Mouse (Mus musculus): ENCODE data around the gene Megf11.

The Megf11 gene

GRCm38 (mm10) chr9:64385511-64386465 lies at the start of gene Megf11:
TSS of gene Megf11 (plus strand) at chr9:64385626.
- peak in 1 of 2 experiments; percentile 7 for DNase-seq

DNA sequence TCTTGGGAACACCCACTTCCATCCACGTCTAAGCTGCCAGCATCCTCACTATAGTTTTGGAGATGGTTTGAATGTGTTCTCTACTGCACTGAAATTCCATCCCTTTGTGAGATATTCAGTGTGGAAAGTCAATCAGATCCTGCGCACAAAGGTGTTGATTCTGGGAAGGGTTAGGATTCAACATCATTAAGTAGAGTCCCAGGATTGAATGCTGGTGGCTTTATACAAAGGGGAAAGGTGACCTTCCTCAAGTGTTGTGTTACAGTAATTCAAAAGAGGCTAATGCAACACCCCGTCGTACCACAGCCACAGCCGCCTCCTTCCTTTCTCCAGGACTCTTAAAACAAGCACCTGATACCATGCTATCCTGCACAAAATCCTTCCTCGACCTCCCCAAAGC lies 49.6 kb upstream of the Megf11 start:
- no peak for DNase-seq

DNA sequence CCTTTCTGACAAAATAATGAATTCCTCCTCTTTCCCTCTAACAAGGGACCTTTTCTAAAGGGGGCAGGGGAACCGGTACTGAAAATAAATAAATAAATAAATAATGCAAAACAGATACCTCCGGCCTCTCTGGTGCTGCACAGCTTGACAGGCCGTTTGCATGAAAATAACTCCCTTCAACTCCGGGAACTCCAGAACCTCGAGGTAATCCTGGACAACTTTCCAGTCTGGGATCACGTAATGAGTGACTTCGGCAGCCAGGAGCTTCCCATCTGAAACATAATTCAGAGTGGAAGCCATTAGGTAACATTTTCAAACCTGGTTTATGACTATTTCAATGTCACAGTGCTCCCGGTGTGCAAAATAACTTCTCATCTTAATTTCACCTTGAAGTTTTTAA lies 46.1 kb upstream of the Megf11 start:
- DNase-seq: peak in 1 of 2 experiments; percentile 5

- peak; percentile 62 to 70 for DNase-seq
Observed at GRCm38 (mm10) chr9:64340351-64341253, 44.8 kb upstream of the Megf11 start.

DNA sequence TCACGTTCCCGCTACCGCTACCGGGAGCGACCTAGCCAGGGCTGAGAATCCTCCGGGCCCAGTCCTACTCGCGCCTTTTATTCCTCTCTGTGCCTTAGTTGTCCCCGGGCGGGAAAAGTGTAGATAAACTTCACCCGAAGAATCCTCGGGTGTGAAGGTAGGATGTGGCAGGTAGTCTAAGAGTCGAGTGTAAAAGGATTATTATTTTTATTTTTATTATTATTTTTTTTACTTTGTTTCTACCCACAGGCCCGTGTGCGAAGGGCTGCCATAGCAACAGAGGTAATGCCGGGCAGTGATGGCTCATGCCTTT lies 44.2 kb upstream of the Megf11 start, which contains the start of gene Dis3l:
Dis3l (minus strand) TSS at position 35 of the 313 bp plus-strand sequence.
- no peak for DNase-seq

GRCm38 (mm10) chr9:64341671-64342070 lies 43.8 kb upstream of the Megf11 start:
- DNase-seq: no peak

DNA sequence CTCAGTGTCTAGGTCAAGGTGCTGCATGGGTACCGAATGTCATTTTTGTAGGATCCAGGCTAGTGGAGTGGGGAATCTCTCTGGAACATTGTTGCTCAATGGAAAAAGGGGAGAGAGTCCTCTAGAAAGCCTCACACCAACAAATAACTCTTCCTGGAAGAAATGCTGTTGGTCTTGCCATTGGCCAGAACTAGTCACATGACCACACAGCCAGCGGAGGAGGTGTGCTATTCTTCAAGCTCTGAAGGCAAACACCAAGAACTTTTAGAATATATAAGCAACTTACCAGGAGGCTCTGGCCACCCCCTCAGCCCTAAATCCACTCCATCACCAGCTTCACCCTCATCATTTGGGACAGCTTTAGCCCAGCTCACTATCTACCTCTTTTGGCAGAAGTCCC lies 41.8 kb upstream of the Megf11 start:
- no peak for DNase-seq

DNA sequence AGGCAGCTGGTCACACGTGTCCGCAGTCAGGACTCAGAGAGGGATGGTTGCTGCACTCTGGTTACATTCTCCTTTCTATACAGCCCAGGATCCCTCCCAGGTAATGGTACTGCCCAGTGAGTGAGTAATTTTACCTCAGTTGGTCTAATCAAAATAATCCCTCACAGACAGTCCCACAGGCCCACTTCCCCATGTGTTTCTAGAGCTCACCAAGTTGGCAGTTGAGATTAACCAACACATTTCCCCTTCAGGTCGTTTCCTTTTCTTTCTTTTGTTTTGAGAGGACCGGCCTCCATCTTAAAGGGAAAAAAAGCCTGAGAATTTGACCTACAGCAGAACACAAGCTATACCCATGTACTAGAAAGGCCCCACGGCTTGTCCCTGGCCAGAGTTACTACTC lies 39.5 kb upstream of the Megf11 start:
- no peak for DNase-seq

GRCm38 (mm10) chr9:64347377-64347776 lies 38.0 kb upstream of the Megf11 start:
- no peak for DNase-seq

DNA sequence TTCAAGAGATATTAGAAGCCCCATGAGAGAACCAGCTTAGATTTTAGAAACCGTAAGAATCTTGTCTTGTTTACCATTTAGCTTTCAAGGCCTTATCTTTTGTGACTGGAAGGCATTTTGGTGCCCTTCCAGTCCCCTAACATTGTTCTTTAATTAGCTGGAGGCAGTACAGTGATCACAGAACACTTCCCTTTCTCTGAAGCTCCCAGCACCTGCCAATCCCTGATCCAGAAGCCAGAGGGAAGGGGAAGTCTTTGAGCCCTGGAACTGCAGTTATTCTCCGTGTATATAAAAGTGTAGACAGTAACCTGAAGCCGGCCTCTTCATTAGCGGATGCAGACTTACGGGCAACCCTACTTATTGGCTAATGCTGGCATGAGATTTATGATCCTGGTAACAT lies 35.9 kb upstream of the Megf11 start:
- DNase-seq: no peak

DNA sequence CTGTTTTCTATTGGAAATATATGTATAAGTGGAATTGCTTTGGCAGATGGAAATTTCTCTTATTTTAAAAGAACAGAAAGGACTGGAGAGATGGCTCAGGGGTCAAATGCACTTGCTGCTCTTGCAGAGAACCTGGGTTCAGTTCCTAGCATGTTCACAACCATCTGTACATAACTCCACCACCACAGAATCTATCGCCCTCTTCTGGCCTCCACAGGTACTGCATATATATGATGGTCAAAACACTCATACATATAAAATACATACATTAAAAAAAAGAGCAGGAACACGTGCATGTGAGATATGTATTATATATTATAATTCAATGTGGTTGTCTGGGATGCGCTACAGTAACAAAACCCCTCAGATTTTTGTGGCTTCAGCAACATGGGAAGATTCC lies 34.2 kb upstream of the Megf11 start:
- no peak for DNase-seq

DNA sequence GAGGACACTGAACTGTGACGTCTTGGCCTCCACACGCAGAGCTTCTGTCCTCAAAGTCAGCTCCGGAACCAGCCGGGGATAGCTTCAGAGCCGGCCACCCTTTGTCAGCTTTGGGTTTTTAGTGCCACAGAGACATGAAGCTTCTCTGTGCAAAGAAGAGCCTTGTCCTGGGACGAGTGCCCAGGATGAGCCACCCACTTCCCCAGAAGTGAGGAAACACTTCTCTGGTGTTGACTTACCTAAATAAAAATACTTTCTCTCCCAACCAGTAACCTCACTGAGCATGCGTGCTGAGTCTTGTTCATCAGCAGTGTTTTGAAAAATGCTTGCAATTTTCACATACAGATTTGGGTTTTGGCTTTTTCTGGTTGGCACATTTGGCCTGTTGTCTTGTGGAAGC lies 29.8 kb upstream of the Megf11 start:
- DNase-seq: no peak

GRCm38 (mm10) chr9:64361231-64361950 lies 24.0 kb upstream of the Megf11 start:
- no peak for DNase-seq

- DNase-seq: no peak
Observed at GRCm38 (mm10) chr9:64369871-64370270, 15.6 kb upstream of the Megf11 start.

DNA sequence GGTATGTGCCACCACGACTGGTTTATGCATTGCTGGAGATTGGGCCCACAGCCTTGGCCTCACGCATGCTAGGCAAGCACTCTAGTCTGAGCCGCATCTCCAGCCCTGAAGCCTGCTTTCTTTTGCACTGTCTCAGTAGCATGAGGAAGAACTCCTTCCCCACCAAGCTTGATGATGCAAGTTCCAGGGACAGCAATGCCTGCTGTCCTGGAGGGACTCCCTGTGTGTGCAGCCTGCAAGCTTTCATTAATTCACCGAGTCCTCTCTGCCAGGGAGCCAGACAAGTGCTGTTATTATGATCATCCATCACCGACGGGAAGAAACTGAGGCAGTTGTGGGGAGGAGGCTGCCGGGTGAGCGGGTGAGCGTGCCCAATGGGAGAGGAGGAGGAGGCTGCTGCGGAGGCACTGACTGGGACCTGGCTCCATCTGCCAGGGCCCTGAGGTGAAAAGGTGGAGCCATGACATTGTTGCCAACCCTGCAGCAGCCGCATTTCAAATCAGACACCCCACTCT lies 14.1 kb upstream of the Megf11 start:
- DNase-seq: no peak

- peak in 1 of 2 experiments; percentile 22 for DNase-seq
Observed at GRCm38 (mm10) chr9:64376380-64376779, 9.0 kb upstream of the Megf11 start.

- no peak for DNase-seq
Observed at GRCm38 (mm10) chr9:64383021-64383788, 2.2 kb upstream of the Megf11 start.

- no peak for DNase-seq
Observed at GRCm38 (mm10) chr9:64386466-64387211, 1.2 kb downstream of the Megf11 start.

- DNase-seq: no peak
Observed at GRCm38 (mm10) chr9:64389576-64390292, 4.3 kb downstream of the Megf11 start.

GRCm38 (mm10) chr9:64393914-64394596 lies 8.6 kb downstream of the Megf11 start:
- peak; percentile 61 to 84 for DNase-seq
